Mouse (Mus musculus) kidney, postnatal 0 days (tissue): ENCODE results near the gene Wrb. TPM values are rescaled to one million over a fixed set of nuclear protein-coding genes. Genes with fewer than 3 reads are reported as not detected.

Experiments
- ATAC-seq: fragments of 200-750 bp; cut with Nextera tagmentation; replicated peaks from 2 replicates; pipeline ENCODE4 v1.8.0; 2017; ENCODE audit warnings: low read depth, moderate number of reproducible peaks, moderate TSS enrichment, moderate library complexity; ENCODE audit not compliant: low FRiP score
- DNase-seq: peaks from one replicate; pipeline ENCODE4 v3.0.0-alpha.2; 2016; ENCODE audit warnings: low spot score
- H3K27ac ChIP-seq: fragments of 300-500 bp; sonication (generic); 2 replicates; pipeline ENCODE4 v1.5.1; 2014; ENCODE audit warnings: mild to moderate bottlenecking
- H3K27me3 ChIP-seq: fragments of 300-500 bp; sonication (generic); 2 replicates; pipeline ENCODE4 v1.6.1; 2014; ENCODE audit warnings: low read length, mixed read lengths; ENCODE audit not compliant: insufficient read depth
- H3K36me3 ChIP-seq: fragments of 300-500 bp; sonication (generic); 2 replicates; pipeline ENCODE4 v1.6.1; 2014; ENCODE audit warnings: low read length, mixed read lengths; ENCODE audit not compliant: insufficient read depth
- H3K4me1 ChIP-seq: fragments of 300-500 bp; sonication (generic); replicated peaks from 2 replicates; pipeline ENCODE4 v1.6.1; 2014; ENCODE audit warnings: antibody characterized with exemption, low read length, mixed read lengths; ENCODE audit not compliant: insufficient read depth
- H3K4me2 ChIP-seq: fragments of 300-500 bp; sonication (generic); 2 replicates; pipeline ENCODE4 v1.6.1; 2014; ENCODE audit warnings: mild to moderate bottlenecking, low read length, moderate library complexity, mixed read lengths
- H3K4me3 ChIP-seq: fragments of 300-500 bp; sonication (generic); replicated peaks from 2 replicates; pipeline ENCODE4 v1.5.1; 2014; ENCODE audit warnings: low read depth, low read length
- H3K9ac ChIP-seq: fragments of 300-500 bp; sonication (generic); 2 replicates; pipeline ENCODE4 v1.6.1; 2014; ENCODE audit warnings: low read depth, low read length
- H3K9me3 ChIP-seq: fragments of 300-500 bp; sonication (generic); replicated peaks from 2 replicates; pipeline ENCODE4 v1.6.1; 2016; ENCODE audit warnings: low read length, inconsistent platforms, mixed read lengths
- CTCF ChIP-seq: IDR thresholded peaks from 2 replicates; pipeline ENCODE4 v1.5.1; 2016; ENCODE audit warnings: antibody characterized with exemption, low read depth, mild to moderate bottlenecking, moderate library complexity
- WGBS: fragments of 180-500 bp; shearing (Covaris S2); extraction: QIAGEN DNeasy Blood & Tissue Kit; methylation state at CpG from one replicate; pipeline ENCODE4 v1.1.7; 2014; 5-methylcytosine and 5-hydroxymethylcytosine counted together
- polyA plus RNA-seq: library from polyadenylated mRNA; unstranded; fragments of >200 nt; fragmentation: Nextera tagmentation; extraction: Ambion mirVana; gene quantifications from 2 replicates; pipeline ENCODE4 v1.2.1, GENCODE M21; 2015

Wrb gene
- polyA plus RNA-seq, 1 experiment from 2014 or later = 47.8 TPM

DNA sequence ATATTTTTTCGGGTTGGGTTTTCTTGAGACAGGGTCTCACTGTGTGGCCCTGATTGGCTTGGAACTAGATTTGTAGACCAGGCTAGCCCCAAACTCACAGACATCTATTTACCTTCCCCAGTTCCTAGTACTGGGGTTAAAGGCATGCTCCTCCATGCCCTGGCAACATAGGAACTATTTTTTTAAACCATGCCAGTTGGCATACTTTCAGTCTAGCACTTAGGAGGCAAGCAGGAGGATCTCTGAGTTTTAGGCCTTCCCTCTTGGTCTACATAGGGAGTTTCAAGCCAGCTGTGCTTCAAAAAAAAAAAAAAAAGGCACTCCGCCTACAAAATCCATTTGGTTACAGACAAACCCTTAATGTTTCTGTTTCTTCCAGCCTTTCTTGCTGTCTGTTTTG is 9.3 kb downstream of the Wrb start:
- Histone ChIP-seq H3K9ac (no peak overlapping the region), H3K36me3 (peaks cover 7% of the 10 kb centered on the region; the same call in 1 of the 2 replicates), H3K4me3 (no peak overlapping the region), H3K4me2 (no peak overlapping the region), H3K27me3 (no peaks in the 10 kb centered on the region), H3K27ac (no peak overlapping the region), H3K4me1 (peaks cover 6% of the 10 kb centered on the region; the same call in 1 of the 2 replicates), H3K9me3 (no peaks in the 10 kb centered on the region)
- TF ChIP-seq CTCF = no peak
- ATAC-seq (no peak), DNase-seq (no peak)
- 86% methylated on average over 2 of the region's 2 CpGs for WGBS

DNA sequence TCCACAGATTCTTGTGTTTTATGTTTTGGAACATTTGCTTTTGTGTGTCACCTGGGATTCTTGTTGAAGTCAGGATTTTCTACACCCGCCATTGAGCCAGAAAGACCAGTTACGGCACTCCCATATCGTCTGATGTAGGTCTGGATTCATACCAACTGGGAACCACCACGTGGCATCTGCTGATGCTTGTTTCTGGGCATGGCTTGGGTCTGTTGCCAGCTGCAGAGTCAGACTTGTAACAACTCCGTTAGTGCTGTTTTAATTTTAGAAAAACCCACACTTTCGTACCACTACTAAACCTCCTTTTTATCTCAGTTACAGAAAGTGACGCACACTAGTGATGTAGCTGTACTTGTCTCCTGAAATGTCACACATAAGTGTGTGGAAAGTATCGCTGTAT is 10.8 kb downstream of the Wrb start:
- H3K4me3 ChIP-seq = no peak overlapping the region
- H3K27ac ChIP-seq = no peak overlapping the region
- peaks cover 6% of the 10 kb centered on the region; the same call in 1 of the 2 replicates for H3K4me1 ChIP-seq
- peaks cover 7% of the 10 kb centered on the region; the same call in 1 of the 2 replicates for H3K36me3 ChIP-seq
- H3K4me2 ChIP-seq = no peak overlapping the region
- no peaks in the 10 kb centered on the region for H3K27me3 ChIP-seq
- TF ChIP-seq CTCF = no peak
- H3K9ac ChIP-seq = no peak overlapping the region
- H3K9me3 ChIP-seq = no peaks in the 10 kb centered on the region
- 91% methylated on average over 8 of the region's 8 CpGs for WGBS
- DNase-seq = no peak
- ATAC-seq = no peak

DNA sequence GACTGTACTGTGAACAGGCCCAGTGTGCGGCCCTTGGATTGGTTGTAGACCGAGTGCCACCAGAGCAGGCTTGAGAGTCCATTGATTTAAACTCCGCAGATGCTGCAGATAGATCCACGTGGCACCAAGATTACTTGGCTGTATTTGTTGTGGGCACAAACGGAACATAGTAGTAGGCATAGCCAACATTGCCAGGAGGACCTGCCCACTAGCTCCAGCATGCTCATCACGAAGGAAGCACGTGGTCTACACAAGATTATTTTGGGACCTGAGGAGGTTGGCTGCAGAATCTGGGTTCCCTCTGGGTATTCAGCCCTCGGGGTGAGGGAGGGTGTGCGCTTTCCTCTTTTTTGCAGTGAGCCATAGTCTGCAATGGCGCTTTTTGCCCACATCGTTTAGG is 12.0 kb downstream of the Wrb start:
- H3K27me3 ChIP-seq = no peaks in the 10 kb centered on the region
- DNase-seq = no peak
- no peak overlapping the region for H3K4me3 ChIP-seq
- H3K27ac ChIP-seq = no peak overlapping the region
- H3K9ac ChIP-seq = no peak overlapping the region
- no peak overlapping the region for H3K4me2 ChIP-seq
- H3K4me1 ChIP-seq = 0 out of 2 replicates have a peak, but pooled peaks cover 3% of the 10 kb centered on the region
- WGBS = 93% methylated on average over 11 of the region's 11 CpGs
- H3K36me3 ChIP-seq = peaks cover 7% of the 10 kb centered on the region; the same call in 1 of the 2 replicates
- no peak for ATAC-seq
- no peaks in the 10 kb centered on the region for H3K9me3 ChIP-seq
- no peak for TF ChIP-seq CTCF

DNA sequence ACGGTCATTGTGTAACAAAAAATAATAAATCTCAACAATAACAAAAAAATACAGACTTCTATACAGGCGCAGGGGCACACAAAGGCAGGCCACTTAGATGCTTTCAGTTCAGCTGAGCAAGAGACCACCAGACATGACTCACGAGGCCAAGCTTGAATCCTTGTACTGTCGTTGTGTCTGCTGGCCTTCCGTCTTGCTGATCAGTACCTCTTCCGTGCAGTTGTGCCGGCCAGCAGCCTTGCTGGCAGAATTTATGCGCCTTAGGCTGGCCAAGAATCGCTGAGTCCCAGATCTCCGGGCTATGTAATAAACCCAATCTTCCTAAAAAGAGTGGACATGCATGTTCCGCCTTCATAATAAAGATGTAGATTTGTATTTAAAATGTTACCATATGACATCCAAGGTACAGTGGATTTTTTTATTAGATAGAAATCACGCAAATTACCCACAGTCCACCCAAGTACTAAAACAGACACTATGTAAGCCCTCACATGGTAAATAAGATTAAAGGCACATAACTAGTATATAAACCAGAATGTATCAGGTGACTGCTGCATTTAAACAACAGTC is 13.4 kb downstream of the Wrb start:
- Histone ChIP-seq H3K4me3 (peak overlapping the region; percentile 56), H3K4me2 (peak overlapping the region; percentile 99), H3K4me1 (0 out of 2 replicates have a peak, but pooled peaks cover 3% of the 10 kb centered on the region), H3K27ac (peak overlapping the region; percentile 77; the same call in 1 of the 2 replicates), H3K27me3 (no peaks in the 10 kb centered on the region), H3K9ac (peak overlapping the region; percentile 87), H3K36me3 (peaks cover 5% of the 10 kb centered on the region; the same call in 1 of the 2 replicates), H3K9me3 (no peaks in the 10 kb centered on the region)
- DNase-seq = peak; percentile 18
- no peak for TF ChIP-seq CTCF
- ATAC-seq = no peak; the same call in 1 of the 2 replicates
- 51% methylated on average over 12 of the region's 12 CpGs for WGBS

DNA sequence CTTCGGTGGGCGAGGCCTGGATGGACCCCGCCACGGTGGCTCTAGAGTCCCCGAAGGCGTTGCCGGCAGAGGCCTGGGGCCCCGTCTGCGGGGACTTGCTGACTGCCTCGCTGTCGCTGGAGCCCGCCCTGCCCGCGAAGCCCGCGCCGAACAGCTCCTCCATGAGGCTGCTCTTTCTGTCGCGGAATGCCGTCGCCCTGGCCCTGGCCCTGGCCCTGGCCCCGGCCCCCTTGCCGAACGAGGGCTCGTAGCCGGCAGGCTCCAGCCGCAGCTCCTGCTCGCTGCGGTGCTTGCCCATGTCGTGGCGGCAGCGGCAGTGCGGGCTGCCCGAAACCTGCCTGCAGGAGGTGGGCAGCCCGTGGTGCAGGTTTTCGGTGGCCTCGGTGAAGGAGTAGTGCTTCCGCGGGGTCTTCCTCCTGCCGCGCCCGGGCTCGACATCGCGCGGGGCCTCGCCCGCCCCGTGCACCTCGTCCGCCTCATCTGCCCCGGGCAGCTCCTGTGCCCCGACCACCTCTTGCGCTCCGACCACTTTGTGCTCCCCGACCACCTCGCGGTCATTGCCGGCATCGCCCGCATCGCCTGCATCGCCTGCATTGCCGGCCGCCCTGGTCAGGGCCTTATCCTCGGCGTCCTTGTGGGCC is 14.0 kb downstream of the Wrb start:
- H3K4me1 ChIP-seq = 0 out of 2 replicates have a peak, but pooled peaks cover 3% of the 10 kb centered on the region
- peak; percentile 82 for DNase-seq
- H3K36me3 ChIP-seq = peaks cover 5% of the 10 kb centered on the region; the same call in 1 of the 2 replicates
- under 1% methylated on average over 67 of the region's 67 CpGs for WGBS
- TF ChIP-seq CTCF = peak; percentile 54; the same call in 1 of the 2 replicates
- no peaks in the 10 kb centered on the region for H3K27me3 ChIP-seq
- ATAC-seq = peak; percentile 88
- peak overlapping the region; percentile 99 for H3K4me2 ChIP-seq
- peak overlapping the region; percentile 87 for H3K9ac ChIP-seq
- peak overlapping the region; percentile 77 for H3K27ac ChIP-seq
- H3K4me3 ChIP-seq = peak overlapping the region; percentile 56
- H3K9me3 ChIP-seq = no peaks in the 10 kb centered on the region

DNA sequence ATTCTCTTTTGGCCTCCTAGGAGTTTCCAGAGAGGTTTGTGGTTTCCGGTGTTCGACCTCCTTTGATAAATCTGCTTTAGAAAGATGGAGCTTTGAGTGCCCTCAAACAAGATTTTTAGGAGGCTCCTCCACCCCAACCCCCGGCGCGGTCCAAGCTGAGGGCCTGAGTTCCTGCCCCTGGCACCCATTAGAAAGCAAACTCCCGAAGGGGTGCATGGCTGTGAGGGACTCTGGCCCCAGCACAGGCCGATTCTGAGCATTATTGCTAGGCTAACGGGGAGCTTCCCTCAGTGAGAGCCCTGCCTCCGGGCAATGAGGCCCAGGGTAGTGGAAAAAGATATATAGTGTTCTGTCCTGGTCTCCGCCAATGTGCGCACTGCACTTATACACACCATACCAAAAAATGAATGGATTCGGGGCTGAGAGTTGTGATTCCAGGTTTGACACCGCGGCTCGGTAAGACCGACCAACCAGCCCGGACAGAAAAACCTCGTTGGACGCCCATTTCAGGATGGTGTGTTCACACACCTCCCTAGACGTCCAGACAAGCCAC is 14.7 kb downstream of the Wrb start:
- H3K4me1 ChIP-seq = 0 out of 2 replicates have a peak, but pooled peaks cover 3% of the 10 kb centered on the region
- H3K27ac ChIP-seq = peak overlapping the region; percentile 77; the same call in 1 of the 2 replicates
- ATAC-seq (no peak), DNase-seq (no peak)
- TF ChIP-seq CTCF = no peak
- H3K9ac ChIP-seq = peak overlapping the region; percentile 87
- H3K27me3 ChIP-seq = no peaks in the 10 kb centered on the region
- peaks cover 5% of the 10 kb centered on the region; the same call in 1 of the 2 replicates for H3K36me3 ChIP-seq
- peak overlapping the region; percentile 56; the same call in 1 of the 2 replicates for H3K4me3 ChIP-seq
- H3K4me2 ChIP-seq = peak overlapping the region; percentile 99
- no peaks in the 10 kb centered on the region for H3K9me3 ChIP-seq
- 81% methylated on average over 20 of the region's 20 CpGs for WGBS
